Mouse (Mus musculus) lung, postnatal 0 days (tissue): Measurements from ENCODE around the gene Rab3gap2.
"Not testable (repeated sequence)": the region's sequence is repeated elsewhere in the genome, so short reads cannot be mapped to it uniquely, and the experiment has no call there.

ENCODE experiments used
- CTCF ChIP-seq: IDR thresholded peaks from 2 replicates; pipeline ENCODE4 v1.5.1; 2016; ENCODE audit warnings: antibody characterized with exemption, mild to moderate bottlenecking
- EP300 ChIP-seq: IDR thresholded peaks from 2 replicates; pipeline ENCODE4 v1.6.1; 2016; ENCODE audit warnings: antibody characterized with exemption, mild to moderate bottlenecking, control low read depth

GRCm38 (mm10) chr1:185327754-185328345 lies 123.9 kb downstream of the Rab3gap2 start:
- TF ChIP-seq CTCF, EP300: not testable (repeated sequence)
